Mouse (Mus musculus) common myeloid progenitor, adult 5-6 weeks (primary cell): ENCODE data around the gene Gpr37l1. TPM values are rescaled to one million over a fixed set of nuclear protein-coding genes. Genes with fewer than 3 reads are reported as not detected.

ENCODE experiments used
- ATAC-seq: replicated peaks from 2 replicates; pipeline ENCODE4 v1.8.0; 2016; ENCODE audit warnings: low read depth, mild to moderate bottlenecking, moderate TSS enrichment, inconsistent platforms; ENCODE audit not compliant: poor library complexity, severe bottlenecking
- total RNA-seq: library from RNA; stranded (forward); fragments of 200-1000, 187-1606 nt; gene quantifications from 2 replicates; pipeline ENCODE4 v1.2.3, GENCODE M21; 2017

The Gpr37l1 gene
- total RNA-seq, 1 experiment from 2014 or later: not detected

- peak; percentile 94 for ATAC-seq
Measured at GRCm38 (mm10) chr1:135154411-135154959, 13.0 kb downstream of the Gpr37l1 start.

GRCm38 (mm10) chr1:135154011-135154410 is 13.5 kb downstream of the Gpr37l1 start:
- no peak for ATAC-seq

- no peak for ATAC-seq
Measured at GRCm38 (mm10) chr1:135148996-135149395, 18.5 kb downstream of the Gpr37l1 start.

- no peak for ATAC-seq
Measured at GRCm38 (mm10) chr1:135148476-135148875, 19.0 kb downstream of the Gpr37l1 start.

- ATAC-seq: peak; percentile 74
Measured at GRCm38 (mm10) chr1:135147702-135148058, 19.8 kb downstream of the Gpr37l1 start.

- ATAC-seq: peak; percentile 73
Measured at GRCm38 (mm10) chr1:135146946-135147701, 20.4 kb downstream of the Gpr37l1 start.

- peak; percentile 45 for ATAC-seq
Measured at GRCm38 (mm10) chr1:135146077-135146945, 21.2 kb downstream of the Gpr37l1 start, which contains the start of gene Arl8a. TSS of gene Arl8a (plus strand) at chr1:135146824.

GRCm38 (mm10) chr1:135143940-135144339 is 23.5 kb downstream of the Gpr37l1 start:
- no peak for ATAC-seq

GRCm38 (mm10) chr1:135142452-135142851 is 25.0 kb downstream of the Gpr37l1 start:
- ATAC-seq: no peak

GRCm38 (mm10) chr1:135139906-135140305 is 27.6 kb downstream of the Gpr37l1 start:
- no peak for ATAC-seq

GRCm38 (mm10) chr1:135136500-135136899 is 31.0 kb downstream of the Gpr37l1 start:
- ATAC-seq: peak; percentile 27

GRCm38 (mm10) chr1:135135111-135135787 is 32.2 kb downstream of the Gpr37l1 start:
- ATAC-seq: no peak

GRCm38 (mm10) chr1:135133678-135134435 is 33.6 kb downstream of the Gpr37l1 start:
- ATAC-seq: no peak

GRCm38 (mm10) chr1:135132893-135133369 is 34.5 kb downstream of the Gpr37l1 start:
- ATAC-seq: peak; percentile 23

- ATAC-seq: peak; percentile 70
Measured at GRCm38 (mm10) chr1:135132473-135132872, 35.0 kb downstream of the Gpr37l1 start, which contains the start of gene Ptpn7. TSS of gene Ptpn7 (plus strand) at chr1:135132700.

GRCm38 (mm10) chr1:135131560-135131959 is 35.9 kb downstream of the Gpr37l1 start:
- no peak for ATAC-seq

- peak; percentile 52 for ATAC-seq
Measured at GRCm38 (mm10) chr1:135131034-135131433, 36.4 kb downstream of the Gpr37l1 start.

- ATAC-seq: no peak
Measured at GRCm38 (mm10) chr1:135130376-135131018, 37.0 kb downstream of the Gpr37l1 start.
